Mouse (Mus musculus) CD4-positive naive resting alpha-beta T cell, adult 57 days (primary cell): Measurements from ENCODE around the gene Olfr498. TPM values are rescaled to one million over a fixed set of nuclear protein-coding genes. Genes with fewer than 3 reads are reported as not detected.

ENCODE experiments used
- total RNA-seq: library from RNA; stranded (reverse); gene quantifications from one replicate; pipeline ENCODE4 v1.2.4, GENCODE M21; 2023

The Olfr498 gene
- total RNA-seq = not detected

GRCm38 (mm10) chr7:108465026-108465425 lies at the start of gene Olfr498:
Gene Olfr498 (plus strand): TSS chr7:108465326.

GRCm38 (mm10) chr7:108420121-108420520 lies 45.0 kb upstream of the Olfr498 start, which contains the start of gene Olfr497:
Gene Olfr497 (plus strand): TSS chr7:108420421.

Other genes starting within 250 kb of the Olfr498 start
- not detected for gene Olfr488, start 207.0 kb upstream of the Olfr498 start, total RNA-seq
- gene Olfr490, start 176.4 kb upstream of the Olfr498 start, total RNA-seq = not detected
- not detected for gene Olfr491, start 151.9 kb upstream of the Olfr498 start, total RNA-seq
- gene Olfr492, start 141.7 kb upstream of the Olfr498 start, total RNA-seq = not detected
- gene Olfr493, start 118.3 kb upstream of the Olfr498 start, total RNA-seq = not detected
- not detected for gene Olfr494, start 100.0 kb upstream of the Olfr498 start, total RNA-seq
- not detected for gene Olfr495, start 72.2 kb upstream of the Olfr498 start, total RNA-seq
- gene Olfr497, start 44.9 kb upstream of the Olfr498 start, total RNA-seq = not detected
- gene Olfr502, start 59.7 kb downstream of the Olfr498 start, total RNA-seq = not detected
- gene Olfr503, start 79.2 kb downstream of the Olfr498 start, total RNA-seq = not detected
- gene Olfr504, start 100.5 kb downstream of the Olfr498 start, total RNA-seq = not detected
- gene Olfr506, start 145.5 kb downstream of the Olfr498 start, total RNA-seq = not detected
- not detected for gene Olfr507, start 156.5 kb downstream of the Olfr498 start, total RNA-seq
- not detected for gene Olfr508, start 164.7 kb downstream of the Olfr498 start, total RNA-seq
- gene Olfr509, start 186.6 kb downstream of the Olfr498 start, total RNA-seq = not detected
- not detected for gene Olfr510, start 201.1 kb downstream of the Olfr498 start, total RNA-seq
- not detected for gene Olfr512, start 248.0 kb downstream of the Olfr498 start, total RNA-seq